ENCODE assay signal across 11 mouse cellular contexts in the genomic region with DNA sequence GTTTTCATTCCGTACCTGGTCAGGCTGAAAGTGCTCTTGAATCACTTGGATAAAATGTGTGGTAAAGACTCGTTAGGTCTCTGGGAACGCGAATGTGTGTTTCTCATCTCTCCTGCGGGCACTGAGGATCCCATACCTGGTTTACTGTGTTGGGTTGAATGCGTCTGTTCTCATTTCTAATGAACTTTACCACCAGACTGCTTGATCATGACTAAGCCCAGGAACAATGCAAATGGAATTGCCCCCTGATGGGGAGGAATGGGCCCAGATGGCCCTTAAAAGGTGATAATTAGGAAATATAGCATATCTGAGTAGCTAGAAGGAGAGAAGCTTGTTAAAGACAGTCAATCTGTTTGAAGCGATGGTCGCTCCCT.
A peak's percentile ranks its signal among the peaks of the same experiment; 100 is the strongest.
DNase-seq lines count a peak whose midpoint lies in the region; ATAC-seq and TF ChIP-seq lines count a peak whose summit lies in the region.
"Had no signal": no experiment of that assay in that cellular context is flagged by ENCODE, and none has a peak within 500 bp of the region (broad histone marks: within the 10 kb centered on the region; RNA-seq: fewer than 3 reads in every experiment).

No protein-coding gene starts in this region.

- ATAC-seq in embryonic facial prominence, embryonic 14.5 days (ENCODE audit: low read depth): no peak
- ATAC-seq in hindbrain, postnatal 0 days: 0 out of 2 replicates have a peak, but pooled peaks have one; percentile 38
- peak; percentile 80; the same call in 1 of the 2 replicates for ATAC-seq in neural tube, embryonic 13.5 days (ENCODE audit: low read depth)
- no peak for ATAC-seq in activated CD4-positive, CD25-positive, alpha-beta regulatory T cell, adult 4 months

- H3K4me3 ChIP-seq in embryonic facial prominence, embryonic 14.5 days (ENCODE audit: low read depth, low read length): no peak overlapping the region
- H3K4me3 ChIP-seq in hindbrain, postnatal 0 days (ENCODE audit: low read length): 0 out of 2 replicates have a peak overlapping the region, but pooled peaks have one; percentile 2
- H3K4me3 ChIP-seq in neural tube, embryonic 13.5 days: peak overlapping the region; percentile 10; the same call in 1 of the 2 replicates
- H3K4me3 ChIP-seq: heart, adult 2 months had no signal

- peak; percentile 33 for DNase-seq in embryo, embryonic 9.5 days (ENCODE audit: extremely low spot score)
- DNase-seq in embryo, embryonic 10 days (ENCODE audit: low spot score): no peak
- DNase-seq in embryonic facial prominence, embryonic 14.5 days (ENCODE audit: low spot score): no peak
- DNase-seq in hindbrain, postnatal 0 days (ENCODE audit: low spot score): peak; percentile 57
- DNase-seq in frontal cortex, postnatal 10 days (ENCODE audit: low spot score in 2 of 2): no peak
- DNase-seq in right cerebral cortex, postnatal 36 days (ENCODE audit: low spot score in 2 of 2): no peak
- DNase-seq: heart, adult 2 months had no signal

- H3K36me3 ChIP-seq in embryonic facial prominence, embryonic 14.5 days (ENCODE audit: control insufficient read depth, insufficient read depth, low read length): no peaks in the 10 kb centered on the region
- no peaks in the 10 kb centered on the region for H3K36me3 ChIP-seq in hindbrain, postnatal 0 days (ENCODE audit: insufficient read depth, low read length)
- no peaks in the 10 kb centered on the region for H3K36me3 ChIP-seq in neural tube, embryonic 13.5 days

- WGBS in embryonic facial prominence, embryonic 14.5 days: 23% methylated on average over 8 of the region's 8 CpGs
- WGBS in hindbrain, postnatal 0 days: 20% methylated on average over 8 of the region's 8 CpGs
- WGBS in neural tube, embryonic 13.5 days: 9% methylated on average over 8 of the region's 8 CpGs

- 0 out of 2 replicates have a peak overlapping the region, but pooled peaks have one; percentile 1 for H3K4me2 ChIP-seq in embryonic facial prominence, embryonic 14.5 days (ENCODE audit: low read depth, low read length)
- peak overlapping the region; percentile 40 for H3K4me2 ChIP-seq in hindbrain, postnatal 0 days (ENCODE audit: low read depth, low read length)
- H3K4me2 ChIP-seq in neural tube, embryonic 13.5 days: peak overlapping the region; percentile 46

- H3K9me3 ChIP-seq in embryonic facial prominence, embryonic 14.5 days (ENCODE audit: control insufficient read depth, low read length): no peaks in the 10 kb centered on the region
- no peaks in the 10 kb centered on the region for H3K9me3 ChIP-seq in hindbrain, postnatal 0 days (ENCODE audit: low read length)
- 0 out of 2 replicates have a peak, but pooled peaks cover 2% of the 10 kb centered on the region for H3K9me3 ChIP-seq in neural tube, embryonic 13.5 days

- no peak for TF ChIP-seq CTCF in hindbrain, postnatal 0 days (IDR thresholded peaks at IDR 0.05; ENCODE audit: low read depth)

- peaks cover 44% of the 10 kb centered on the region for H3K27me3 ChIP-seq in embryonic facial prominence, embryonic 14.5 days (replicated peaks; ENCODE audit: control insufficient read depth, insufficient read depth, low read length)
- no peaks in the 10 kb centered on the region; the same call in 1 of the 2 replicates for H3K27me3 ChIP-seq in hindbrain, postnatal 0 days (ENCODE audit: insufficient read depth, low read length)
- H3K27me3 ChIP-seq in neural tube, embryonic 13.5 days: peaks cover 64% of the 10 kb centered on the region

- no peak overlapping the region for H3K27ac ChIP-seq in embryonic facial prominence, embryonic 14.5 days (replicated peaks; ENCODE audit: low read depth, low read length)
- H3K27ac ChIP-seq in hindbrain, postnatal 0 days: 0 out of 2 replicates have a peak overlapping the region, but pooled peaks have one; percentile 45
- 0 out of 2 replicates have a peak overlapping the region, but pooled peaks have one; percentile 1 for H3K27ac ChIP-seq in neural tube, embryonic 13.5 days (replicated peaks)
- H3K27ac ChIP-seq: heart, adult 2 months; kidney, postnatal 0 days; stomach, postnatal 0 days had no signal

- H3K4me1 ChIP-seq in embryonic facial prominence, embryonic 14.5 days (ENCODE audit: control insufficient read depth, insufficient read depth, low read length): no peaks in the 10 kb centered on the region
- no peaks in the 10 kb centered on the region for H3K4me1 ChIP-seq in hindbrain, postnatal 0 days (ENCODE audit: insufficient read depth, low read length)
- H3K4me1 ChIP-seq in neural tube, embryonic 13.5 days (replicated peaks): peaks cover 23% of the 10 kb centered on the region

- H3K9ac ChIP-seq in embryonic facial prominence, embryonic 14.5 days (ENCODE audit: low read depth, low read length): no peak overlapping the region
- H3K9ac ChIP-seq in hindbrain, postnatal 0 days (replicated peaks; ENCODE audit: low read length): no peak overlapping the region
- H3K9ac ChIP-seq in neural tube, embryonic 13.5 days: no peak overlapping the region

Comparison
In these comparisons a context has a peak if more than half of its experiments do, and no peak if none do; other contexts are left out.
1. DNase-seq: peak in embryo, embryonic 9.5 days (single experiment) and hindbrain, postnatal 0 days (single experiment); none in embryo, embryonic 10 days (single experiment), embryonic facial prominence, embryonic 14.5 days (single experiment), frontal cortex, postnatal 10 days (0 of 2) and right cerebral cortex, postnatal 36 days (0 of 2).
2. ATAC-seq: peak in hindbrain, postnatal 0 days (single experiment) and neural tube, embryonic 13.5 days (single experiment); none in embryonic facial prominence, embryonic 14.5 days (single experiment) and activated CD4-positive, CD25-positive, alpha-beta regulatory T cell, adult 4 months (single experiment).
3. Peak in every context shown above with its lines, with median percentiles within 50 percentile points of each other: H3K4me2 ChIP-seq.